Mouse (Mus musculus): ENCODE results near the gene E2f2. TPM values are rescaled to one million over a fixed set of nuclear protein-coding genes. Genes with fewer than 3 reads are reported as not detected.

The E2f2 gene
- polyA plus RNA-seq, 1 experiment from 2014 or later, result 8.0 TPM

GRCm38 (mm10) chr4:136217063-136217462, 44.9 kb downstream of the E2f2 start:
- Histone ChIP-seq H3K4me3 (ENCODE audit: low read depth, low read length) (no peak overlapping the region), H3K9ac (ENCODE audit: low read length) (no peak overlapping the region), H3K27ac (ENCODE audit: low read depth, low read length) (no peak overlapping the region), H3K9me3 (ENCODE audit: control insufficient read depth, low read length) (no peaks in the 10 kb centered on the region), H3K4me2 (no peak overlapping the region), H3K36me3 (ENCODE audit: control insufficient read depth, insufficient read depth, low read length) (no peaks in the 10 kb centered on the region), H3K27me3 (ENCODE audit: control insufficient read depth, insufficient read depth, low read length) (no peaks in the 10 kb centered on the region; the same call in 1 of the 2 replicates), H3K4me1 (ENCODE audit: control insufficient read depth, insufficient read depth, low read length) (peaks cover 18% of the 10 kb centered on the region)
- ATAC-seq (ENCODE audit: low FRiP score) (no peak), DNase-seq (ENCODE audit: low spot score, missing footprints) (no peak)
- WGBS, result 69% methylated on average over 10 of the region's 10 CpGs

GRCm38 (mm10) chr4:136218595-136219214, 46.5 kb downstream of the E2f2 start:
- Histone ChIP-seq H3K4me3 (ENCODE audit: low read depth, low read length) (no peak overlapping the region), H3K27ac (ENCODE audit: low read depth, low read length) (no peak overlapping the region), H3K27me3 (ENCODE audit: control insufficient read depth, insufficient read depth, low read length) (no peaks in the 10 kb centered on the region; the same call in 1 of the 2 replicates), H3K36me3 (ENCODE audit: control insufficient read depth, insufficient read depth, low read length) (no peaks in the 10 kb centered on the region), H3K9ac (ENCODE audit: low read length) (peak overlapping the region; percentile 7; the same call in 1 of the 2 replicates), H3K9me3 (ENCODE audit: control insufficient read depth, low read length) (no peaks in the 10 kb centered on the region), H3K4me2 (no peak overlapping the region; the same call in 1 of the 2 replicates), H3K4me1 (ENCODE audit: control insufficient read depth, insufficient read depth, low read length) (peaks cover 21% of the 10 kb centered on the region)
- 10% methylated on average over 18 of the region's 18 CpGs for WGBS
- ATAC-seq (ENCODE audit: low FRiP score), result no peak
- peak; percentile 91 for DNase-seq (ENCODE audit: low spot score, missing footprints)

GRCm38 (mm10) chr4:136220133-136220775, 48.1 kb downstream of the E2f2 start:
- Histone ChIP-seq H3K9ac (ENCODE audit: low read length) (no peak overlapping the region), H3K36me3 (ENCODE audit: control insufficient read depth, insufficient read depth, low read length) (no peaks in the 10 kb centered on the region), H3K4me3 (ENCODE audit: low read depth, low read length) (no peak overlapping the region), H3K4me2 (peak overlapping the region; percentile 10; the same call in 1 of the 2 replicates), H3K9me3 (ENCODE audit: control insufficient read depth, low read length) (no peaks in the 10 kb centered on the region), H3K4me1 (ENCODE audit: control insufficient read depth, insufficient read depth, low read length) (peaks cover 30% of the 10 kb centered on the region), H3K27me3 (ENCODE audit: control insufficient read depth, insufficient read depth, low read length) (no peaks in the 10 kb centered on the region; the same call in 1 of the 2 replicates), H3K27ac (ENCODE audit: low read depth, low read length) (no peak overlapping the region)
- no peak for DNase-seq (ENCODE audit: low spot score, missing footprints)
- no peak for ATAC-seq (ENCODE audit: low FRiP score)
- WGBS, result 11% methylated on average over 17 of the region's 17 CpGs

- no peaks in the 10 kb centered on the region for H3K9me3 ChIP-seq (ENCODE audit: control insufficient read depth, low read length)
- H3K27me3 ChIP-seq (ENCODE audit: control insufficient read depth, insufficient read depth, low read length), result no peaks in the 10 kb centered on the region; the same call in 1 of the 2 replicates
- H3K4me1 ChIP-seq (ENCODE audit: control insufficient read depth, insufficient read depth, low read length), result peaks cover 25% of the 10 kb centered on the region
- WGBS, result 59% methylated on average over 13 of the region's 13 CpGs
- no peak for DNase-seq (ENCODE audit: low spot score, missing footprints)
- peak overlapping the region; percentile 11; the same call in 1 of the 2 replicates for H3K27ac ChIP-seq (ENCODE audit: low read depth, low read length)
- no peak overlapping the region for H3K9ac ChIP-seq (ENCODE audit: low read length)
- H3K36me3 ChIP-seq (ENCODE audit: control insufficient read depth, insufficient read depth, low read length), result no peaks in the 10 kb centered on the region
- H3K4me2 ChIP-seq, result 0 out of 2 replicates have a peak overlapping the region, but pooled peaks have one; percentile 6
- no peak overlapping the region for H3K4me3 ChIP-seq (ENCODE audit: low read depth, low read length)
- ATAC-seq (ENCODE audit: low FRiP score), result peak; percentile 64
These were observed 51.5 kb downstream of the E2f2 start for GRCm38 (mm10) chr4:136223549-136224239.

- Histone ChIP-seq H3K9me3 (ENCODE audit: control insufficient read depth, low read length) (no peaks in the 10 kb centered on the region), H3K27me3 (ENCODE audit: control insufficient read depth, insufficient read depth, low read length) (no peaks in the 10 kb centered on the region; the same call in 1 of the 2 replicates), H3K4me1 (ENCODE audit: control insufficient read depth, insufficient read depth, low read length) (peaks cover 21% of the 10 kb centered on the region), H3K27ac (ENCODE audit: low read depth, low read length) (peak overlapping the region; percentile 37; the same call in 1 of the 2 replicates), H3K9ac (ENCODE audit: low read length) (no peak overlapping the region; the same call in 1 of the 2 replicates), H3K36me3 (ENCODE audit: control insufficient read depth, insufficient read depth, low read length) (no peaks in the 10 kb centered on the region), H3K4me2 (no peak overlapping the region), H3K4me3 (ENCODE audit: low read depth, low read length) (no peak overlapping the region)
- DNase-seq (ENCODE audit: low spot score, missing footprints), result peak; percentile 90
- ATAC-seq (ENCODE audit: low FRiP score), result no peak
- WGBS, result 49% methylated on average over 5 of the region's 5 CpGs
These were observed 52.0 kb downstream of the E2f2 start for GRCm38 (mm10) chr4:136224240-136224559.

GRCm38 (mm10) chr4:136224677-136225460, 52.7 kb downstream of the E2f2 start:
- H3K4me1 ChIP-seq (ENCODE audit: control insufficient read depth, insufficient read depth, low read length), result peaks cover 20% of the 10 kb centered on the region
- 84% methylated on average over 23 of the region's 23 CpGs for WGBS
- ATAC-seq (ENCODE audit: low FRiP score), result no peak
- no peak overlapping the region for H3K4me2 ChIP-seq
- peak overlapping the region; percentile 22; the same call in 1 of the 2 replicates for H3K9ac ChIP-seq (ENCODE audit: low read length)
- DNase-seq (ENCODE audit: low spot score, missing footprints), result no peak
- H3K9me3 ChIP-seq (ENCODE audit: control insufficient read depth, low read length), result no peaks in the 10 kb centered on the region
- no peak overlapping the region for H3K4me3 ChIP-seq (ENCODE audit: low read depth, low read length)
- no peaks in the 10 kb centered on the region; the same call in 1 of the 2 replicates for H3K27me3 ChIP-seq (ENCODE audit: control insufficient read depth, insufficient read depth, low read length)
- no peaks in the 10 kb centered on the region for H3K36me3 ChIP-seq (ENCODE audit: control insufficient read depth, insufficient read depth, low read length)
- no peak overlapping the region for H3K27ac ChIP-seq (ENCODE audit: low read depth, low read length)

- H3K4me1 ChIP-seq (ENCODE audit: control insufficient read depth, insufficient read depth, low read length), result peaks cover 13% of the 10 kb centered on the region
- no peak overlapping the region for H3K4me2 ChIP-seq
- ATAC-seq (ENCODE audit: low FRiP score) (no peak), DNase-seq (ENCODE audit: low spot score, missing footprints) (no peak)
- no peak overlapping the region for H3K27ac ChIP-seq (ENCODE audit: low read depth, low read length)
- no peak overlapping the region for H3K9ac ChIP-seq (ENCODE audit: low read length)
- H3K4me3 ChIP-seq (ENCODE audit: low read depth, low read length), result no peak overlapping the region
- no peaks in the 10 kb centered on the region for H3K9me3 ChIP-seq (ENCODE audit: control insufficient read depth, low read length)
- 91% methylated on average over 7 of the region's 7 CpGs for WGBS
- no peaks in the 10 kb centered on the region for H3K27me3 ChIP-seq (ENCODE audit: control insufficient read depth, insufficient read depth, low read length)
- H3K36me3 ChIP-seq (ENCODE audit: control insufficient read depth, insufficient read depth, low read length), result no peaks in the 10 kb centered on the region
These were observed 55.2 kb downstream of the E2f2 start for GRCm38 (mm10) chr4:136227408-136227807.

GRCm38 (mm10) chr4:136228640-136229039, 56.4 kb downstream of the E2f2 start:
- H3K4me3 ChIP-seq (ENCODE audit: low read depth, low read length), result no peak overlapping the region
- H3K4me1 ChIP-seq (ENCODE audit: control insufficient read depth, insufficient read depth, low read length), result peaks cover 17% of the 10 kb centered on the region
- no peak overlapping the region for H3K27ac ChIP-seq (ENCODE audit: low read depth, low read length)
- ATAC-seq (ENCODE audit: low FRiP score) (no peak), DNase-seq (ENCODE audit: low spot score, missing footprints) (no peak)
- no peaks in the 10 kb centered on the region for H3K27me3 ChIP-seq (ENCODE audit: control insufficient read depth, insufficient read depth, low read length)
- H3K36me3 ChIP-seq (ENCODE audit: control insufficient read depth, insufficient read depth, low read length), result no peaks in the 10 kb centered on the region
- H3K9ac ChIP-seq (ENCODE audit: low read length), result no peak overlapping the region
- no peaks in the 10 kb centered on the region for H3K9me3 ChIP-seq (ENCODE audit: control insufficient read depth, low read length)
- H3K4me2 ChIP-seq, result no peak overlapping the region
- 81% methylated on average over 5 of the region's 5 CpGs for WGBS
